Mouse (Mus musculus) liver, embryonic 14.5 days (tissue): ENCODE results near the gene Lrrc32.

Experiments used
- CTCF ChIP-seq: IDR thresholded peaks from 2 replicates; pipeline ENCODE4 v1.5.1; 2016; ENCODE audit warnings: antibody characterized with exemption, low read depth, control low read depth
- EP300 ChIP-seq: IDR thresholded peaks from 2 replicates; pipeline ENCODE4 v1.6.1; 2016; ENCODE audit warnings: antibody characterized with exemption, low read depth

- TF ChIP-seq CTCF (no peak), EP300 (no peak)
Observed at GRCm38 (mm10) chr7:98527085-98527484, 38.0 kb downstream of the Lrrc32 start.
